Mouse (Mus musculus) small intestine, adult 2 months (tissue): ENCODE data around the gene Zfhx3. TPM values are rescaled to one million over a fixed set of nuclear protein-coding genes. Genes with fewer than 3 reads are reported as not detected.

Experiments
- H3K27ac ChIP-seq: fragments of 200-500 bp; 2 replicates; pipeline ENCODE4 v1.5.1; 2012; ENCODE audit warnings: low read depth, low read length, control low read depth, inconsistent platforms; ENCODE audit not compliant: insufficient read depth
- H3K27me3 ChIP-seq: fragments of 200-500 bp; 2 replicates; pipeline ENCODE4 v1.6.1; 2012; ENCODE audit warnings: mild to moderate bottlenecking, moderate library complexity, low read length, inconsistent platforms; ENCODE audit not compliant: control insufficient read depth, insufficient read depth
- H3K36me3 ChIP-seq: fragments of 200-500 bp; 2 replicates; pipeline ENCODE4 v1.6.1; 2012; ENCODE audit warnings: mild to moderate bottlenecking, low read length, control low read depth, inconsistent platforms; ENCODE audit not compliant: control insufficient read depth, insufficient read depth
- H3K4me1 ChIP-seq: fragments of 200-500 bp; 2 replicates; pipeline ENCODE4 v1.6.1; 2012; ENCODE audit warnings: low read length, inconsistent platforms, mixed read lengths; ENCODE audit not compliant: control insufficient read depth, insufficient read depth, insufficient read length
- H3K4me3 ChIP-seq: fragments of 200-500 bp; 2 replicates; pipeline ENCODE4 v1.5.1; 2012; ENCODE audit warnings: low read depth, mild to moderate bottlenecking, control low read depth, inconsistent platforms, low read length, moderate library complexity
- CTCF ChIP-seq: fragments of 200-500 bp; IDR thresholded peaks from 2 replicates; pipeline ENCODE4 v1.5.1; 2012; ENCODE audit warnings: low read depth, mild to moderate bottlenecking, control low read depth, inconsistent platforms, low read length, moderate library complexity, mixed read lengths; ENCODE audit not compliant: insufficient replicate concordance, insufficient read length; ENCODE audit errors: extremely low read depth
- POLR2A ChIP-seq: fragments of 200-500 bp; IDR thresholded peaks from 2 replicates; pipeline ENCODE4 v1.6.1; 2012; ENCODE audit warnings: low read depth, mild to moderate bottlenecking, control low read depth, inconsistent platforms, low read length, moderate library complexity
- WGBS: fragments of 180-500 bp; shearing (Covaris S2); methylation state at CpG from one replicate; pipeline ENCODE4 v1.1.7; 2018; 5-methylcytosine and 5-hydroxymethylcytosine counted together
- polyA plus RNA-seq: library from polyadenylated mRNA; depleted of rRNA; stranded (reverse); fragments of >200 nt; gene quantifications from 2 replicates; pipeline ENCODE4 v1.2.3, GENCODE M21; 2012

Zfhx3 gene
- polyA plus RNA-seq, 1 experiment, result 2.0 TPM

GRCm38 (mm10) chr8:108837788-108838187, 895.3 kb downstream of the Zfhx3 start:
- 60% methylated on average over 10 of the region's 10 CpGs for WGBS
- H3K27ac ChIP-seq, result no peak overlapping the region
- H3K27me3 ChIP-seq, result no peaks in the 10 kb centered on the region
- no peaks in the 10 kb centered on the region for H3K4me1 ChIP-seq
- no peaks in the 10 kb centered on the region for H3K36me3 ChIP-seq
- TF ChIP-seq CTCF (no peak), POLR2A (no peak)
- no peak overlapping the region for H3K4me3 ChIP-seq

GRCm38 (mm10) chr8:108838761-108839160, 896.3 kb downstream of the Zfhx3 start:
- no peak overlapping the region for H3K4me3 ChIP-seq
- TF ChIP-seq CTCF (no peak), POLR2A (no peak)
- WGBS, result 84% methylated on average over 6 of the region's 6 CpGs
- no peaks in the 10 kb centered on the region for H3K27me3 ChIP-seq
- H3K36me3 ChIP-seq, result no peaks in the 10 kb centered on the region
- no peaks in the 10 kb centered on the region for H3K4me1 ChIP-seq
- H3K27ac ChIP-seq, result no peak overlapping the region

GRCm38 (mm10) chr8:108842307-108842706, 899.9 kb downstream of the Zfhx3 start:
- H3K27me3 ChIP-seq, result no peaks in the 10 kb centered on the region
- H3K36me3 ChIP-seq, result no peaks in the 10 kb centered on the region
- 74% methylated on average over 4 of the region's 5 CpGs for WGBS
- no peaks in the 10 kb centered on the region for H3K4me1 ChIP-seq
- TF ChIP-seq POLR2A (no peak), CTCF (no peak)
- no peak overlapping the region for H3K27ac ChIP-seq
- H3K4me3 ChIP-seq, result no peak overlapping the region

- Histone ChIP-seq H3K27me3 (no peaks in the 10 kb centered on the region), H3K4me1 (peaks cover 8% of the 10 kb centered on the region; the same call in 1 of the 2 replicates), H3K27ac (no peak overlapping the region), H3K4me3 (no peak overlapping the region), H3K36me3 (no peaks in the 10 kb centered on the region)
- 81% methylated on average over 6 of the region's 6 CpGs for WGBS
- TF ChIP-seq CTCF (no peak), POLR2A (no peak)
These were observed 903.7 kb downstream of the Zfhx3 start for GRCm38 (mm10) chr8:108846174-108846573.

GRCm38 (mm10) chr8:108846827-108847226, 904.4 kb downstream of the Zfhx3 start:
- Histone ChIP-seq H3K4me3 (no peak overlapping the region), H3K27ac (no peak overlapping the region), H3K4me1 (peaks cover 8% of the 10 kb centered on the region; the same call in 1 of the 2 replicates), H3K27me3 (no peaks in the 10 kb centered on the region), H3K36me3 (no peaks in the 10 kb centered on the region)
- WGBS, result 69% methylated on average over 11 of the region's 11 CpGs
- TF ChIP-seq POLR2A (no peak), CTCF (no peak)

GRCm38 (mm10) chr8:108847356-108847755, 904.9 kb downstream of the Zfhx3 start:
- no peaks in the 10 kb centered on the region for H3K27me3 ChIP-seq
- WGBS, result 43% methylated on average over 2 of the region's 2 CpGs
- H3K4me3 ChIP-seq, result no peak overlapping the region
- H3K36me3 ChIP-seq, result no peaks in the 10 kb centered on the region
- no peak overlapping the region for H3K27ac ChIP-seq
- H3K4me1 ChIP-seq, result peaks cover 8% of the 10 kb centered on the region; the same call in 1 of the 2 replicates
- TF ChIP-seq CTCF, result no peak
- no peak for TF ChIP-seq POLR2A

GRCm38 (mm10) chr8:108848484-108848883, 906.0 kb downstream of the Zfhx3 start:
- Histone ChIP-seq H3K27ac (no peak overlapping the region), H3K4me1 (peaks cover 8% of the 10 kb centered on the region; the same call in 1 of the 2 replicates), H3K36me3 (no peaks in the 10 kb centered on the region), H3K4me3 (no peak overlapping the region), H3K27me3 (no peaks in the 10 kb centered on the region)
- TF ChIP-seq CTCF, result no peak
- no peak for TF ChIP-seq POLR2A
- 74% methylated on average over 3 of the region's 3 CpGs for WGBS
